Mouse (Mus musculus) effector memory CD4-positive, alpha-beta T cell, adult 7 months (primary cell): ENCODE results near the gene Syna. TPM values are rescaled to one million over a fixed set of nuclear protein-coding genes. Genes with fewer than 3 reads are reported as not detected.

Experiments used
- polyA plus RNA-seq: library from polyadenylated mRNA; unstranded; fragments of 100-300 nt; shearing (Covaris generic); gene quantifications from one replicate; pipeline ENCODE4 v1.2.1, GENCODE M21; 2017

Gene Syna
- not detected for polyA plus RNA-seq

GRCm38 (mm10) chr5:134560071-134560449, at the start of gene Syna:
Syna (minus strand) TSS chr5:134560171.

GRCm38 (mm10) chr5:134581146-134581545, 21.2 kb upstream of the Syna start, which contains the start of gene Rfc2:
Rfc2 (plus strand) TSS chr5:134581366.

GRCm38 (mm10) chr5:134552110-134552972, 7.6 kb downstream of the Syna start, which contains the start of gene Clip2:
Clip2 (minus strand) TSS chr5:134552434.

Other genes starting within 250 kb of the Syna start
- gene Gtf2i, start 245.4 kb downstream of the Syna start, polyA plus RNA-seq: 258 TPM
- 4.7 TPM for gene Gtf2ird1, start 103.5 kb downstream of the Syna start, polyA plus RNA-seq
- 0.35 TPM for gene Clip2, start 7.7 kb downstream of the Syna start, polyA plus RNA-seq
- gene Rfc2, start 21.2 kb upstream of the Syna start, polyA plus RNA-seq: 102 TPM
- 0.52 TPM for gene Lat2, start 54.9 kb upstream of the Syna start, polyA plus RNA-seq
- gene Eif4h, start 79.3 kb upstream of the Syna start, polyA plus RNA-seq: 240 TPM
- 12.7 TPM for gene Limk1, start 128.4 kb upstream of the Syna start, polyA plus RNA-seq
- gene Eln, start 187.2 kb upstream of the Syna start, polyA plus RNA-seq: 0.35 TPM